Mouse (Mus musculus) thymus, postnatal 10 days (tissue): ENCODE data around the gene Cd8a.
"Not testable (repeated sequence)": the region's sequence is repeated elsewhere in the genome, so short reads cannot be mapped to it uniquely, and the experiment has no call there.

ENCODE experiments used
- DNase-seq, 2 experiments: peaks; one replicate each; pipeline ENCODE4 v3.0.0; 2021; ENCODE audit warnings: low spot score in 2 of 2

The Cd8a gene

DNA sequence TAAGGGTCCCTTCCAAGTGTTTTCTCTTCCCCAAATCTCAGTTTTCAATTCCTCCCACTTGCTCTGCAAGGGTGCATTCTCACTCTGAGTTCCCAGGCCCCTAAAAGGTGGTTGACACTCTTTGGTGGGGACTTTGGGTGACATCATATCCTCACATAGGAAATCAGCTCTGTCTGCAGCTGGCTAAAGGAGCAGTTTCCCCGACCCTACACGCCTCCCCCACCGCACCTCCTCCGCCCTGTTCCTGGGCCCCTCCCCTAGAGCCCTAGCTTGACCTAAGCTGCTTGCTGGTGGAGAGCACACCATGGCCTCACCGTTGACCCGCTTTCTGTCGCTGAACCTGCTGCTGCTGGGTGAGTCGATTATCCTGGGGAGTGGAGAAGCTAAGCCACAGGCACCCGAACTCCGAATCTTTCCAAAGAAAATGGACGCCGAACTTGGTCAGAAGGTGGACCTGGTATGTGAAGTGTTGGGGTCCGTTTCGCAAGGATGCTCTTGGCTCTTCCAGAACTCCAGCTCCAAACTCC is at the start of gene Cd8a:
TSS of gene Cd8a (plus strand) at position 179 of the 527 bp plus-strand sequence.
- DNase-seq = peak; percentile 89 to 94

GRCm38 (mm10) chr6:71324816-71325215 is 48.4 kb upstream of the Cd8a start:
- DNase-seq = no peak

DNA sequence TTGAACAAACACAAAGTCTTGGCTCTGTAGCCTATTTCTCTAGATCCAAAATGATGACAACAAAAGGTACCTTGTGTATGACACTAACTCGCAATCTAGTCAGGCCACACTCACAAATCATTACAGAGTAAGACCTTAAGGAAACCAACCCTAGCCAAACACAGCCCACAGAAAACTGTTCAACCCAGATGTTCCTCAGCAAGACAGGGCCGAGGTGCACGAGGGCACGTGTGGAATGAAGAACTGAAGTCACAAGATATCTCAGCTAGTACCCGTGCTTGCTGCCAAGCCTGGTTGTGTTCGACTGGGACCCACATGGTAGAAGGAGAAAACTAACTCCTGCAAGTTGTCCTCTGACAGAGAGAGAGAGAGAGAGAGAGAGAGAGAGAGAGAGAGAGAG is 43.3 kb upstream of the Cd8a start:
- no peak for DNase-seq

DNA sequence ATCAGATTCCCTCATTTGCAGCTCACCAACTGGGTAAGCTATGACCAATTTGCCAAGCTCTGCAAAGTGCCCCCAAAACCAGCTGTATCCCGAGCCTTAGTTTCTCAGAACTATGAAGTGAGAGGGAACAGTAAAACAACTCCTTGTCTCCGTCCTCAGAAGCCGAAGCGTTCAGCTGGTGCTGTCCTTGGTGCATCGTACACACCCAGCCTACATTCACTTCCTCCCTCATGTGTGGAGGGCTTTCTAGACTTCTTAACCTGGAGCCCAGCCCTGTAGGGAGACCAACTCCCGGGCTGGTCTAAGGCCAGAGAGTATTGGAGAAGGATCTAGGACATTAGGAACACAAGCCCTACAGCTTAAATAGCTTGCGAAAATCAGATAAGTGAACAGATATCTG is 42.7 kb upstream of the Cd8a start:
- DNase-seq = no peak

- DNase-seq = not testable (repeated sequence)
Measured at GRCm38 (mm10) chr6:71331491-71331890, 41.7 kb upstream of the Cd8a start.

DNA sequence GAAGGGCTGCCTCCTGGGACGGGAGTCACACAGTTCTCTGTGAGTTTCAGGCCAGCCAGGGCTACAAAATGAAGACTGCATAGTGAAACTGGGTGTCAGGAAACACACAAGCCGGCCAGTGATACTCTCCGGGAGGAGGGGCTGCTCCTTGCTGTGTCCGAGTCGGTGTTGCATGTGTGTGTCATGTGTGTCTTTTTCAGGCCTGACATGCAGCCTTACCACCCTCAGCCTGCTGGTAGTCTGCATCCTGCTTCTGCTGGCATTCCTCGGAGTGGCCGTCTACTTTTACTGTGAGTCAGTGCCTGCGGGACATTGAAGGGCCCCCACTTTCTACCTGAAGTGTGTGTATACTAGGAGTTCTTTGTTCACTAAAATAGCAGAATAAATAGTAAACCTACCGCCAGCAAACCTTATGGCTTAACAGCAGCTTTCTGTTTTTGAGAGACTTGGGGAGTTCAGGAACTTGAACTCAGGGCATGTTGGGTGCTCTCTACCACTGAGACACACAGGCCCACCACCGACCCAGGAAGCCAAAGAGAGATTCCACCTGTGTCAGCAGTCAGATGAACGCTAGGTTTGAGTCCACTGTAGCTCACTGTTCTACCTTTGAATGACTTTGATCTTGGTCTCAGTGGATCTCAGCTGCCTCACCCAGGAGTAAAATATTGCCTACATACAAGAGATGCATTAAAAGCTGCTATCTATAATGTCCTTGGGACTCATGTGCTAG is 40.8 kb upstream of the Cd8a start:
- no peak for DNase-seq

- DNase-seq = no peak
Measured at GRCm38 (mm10) chr6:71333031-71333430, 40.2 kb upstream of the Cd8a start.

GRCm38 (mm10) chr6:71333578-71334273 is 39.5 kb upstream of the Cd8a start:
- DNase-seq = peak; percentile 72 to 74

DNA sequence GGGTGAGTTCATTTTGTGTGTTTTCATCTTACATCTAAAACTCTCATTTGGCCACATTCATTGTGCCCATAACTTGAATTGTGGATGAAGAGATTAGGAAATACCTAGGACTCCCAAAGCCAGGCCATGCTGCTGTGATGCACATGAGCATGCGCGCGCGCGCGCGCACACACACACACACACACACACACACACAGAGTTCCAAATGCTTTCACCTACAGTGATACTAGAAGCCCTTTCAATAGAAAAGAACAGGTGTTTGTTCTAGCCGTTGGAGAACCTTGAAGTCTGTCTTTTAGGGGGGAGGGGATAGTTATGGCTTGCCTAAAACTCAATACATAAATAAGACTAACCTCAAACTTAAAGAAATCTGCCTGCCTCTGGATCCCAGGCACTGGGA is 35.6 kb upstream of the Cd8a start:
- DNase-seq = peak in 1 of 2 experiments; percentile 67

- peak in 1 of 2 experiments; percentile 38 for DNase-seq
Measured at GRCm38 (mm10) chr6:71338941-71339340, 34.3 kb upstream of the Cd8a start.

DNA sequence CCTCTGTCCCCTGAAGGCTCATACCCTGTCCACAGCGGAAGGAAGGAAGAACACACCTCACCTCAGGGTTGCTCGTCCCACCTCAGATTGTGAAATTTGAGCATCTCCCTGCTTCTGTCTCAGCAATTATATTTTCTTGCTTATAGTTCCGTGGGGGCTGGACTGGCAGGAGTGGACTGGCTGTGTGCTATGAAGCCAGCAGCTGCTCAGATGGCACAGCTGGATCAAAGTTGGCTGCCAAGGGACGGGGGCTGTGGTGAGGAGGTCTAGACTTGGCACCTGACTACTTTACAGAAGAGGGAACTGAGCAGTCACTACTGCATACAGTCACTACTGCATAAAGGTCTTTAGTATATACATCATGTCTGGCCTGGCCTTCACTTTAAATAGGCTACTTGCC is 33.9 kb upstream of the Cd8a start:
- peak in 1 of 2 experiments; percentile 68 for DNase-seq

DNA sequence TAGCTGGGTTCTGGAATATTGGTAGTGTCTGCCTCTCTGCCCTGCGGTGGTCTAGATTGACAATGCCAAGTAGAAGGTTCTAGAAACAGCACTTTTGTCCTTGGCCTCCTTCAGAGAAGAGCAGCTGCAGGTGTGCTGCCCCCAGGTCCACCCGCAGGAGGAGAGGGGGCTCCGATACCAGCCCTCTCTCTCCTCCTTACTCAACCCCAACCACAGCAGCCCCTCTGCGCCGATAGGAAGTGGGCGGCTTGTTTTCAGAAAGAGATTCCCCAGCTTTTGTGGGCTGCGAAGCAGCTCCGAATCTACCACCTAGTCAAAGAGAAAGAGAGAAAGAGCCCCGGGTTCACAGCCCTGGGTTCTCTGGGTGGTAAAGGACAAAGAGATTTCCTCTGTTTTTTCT is 32.0 kb upstream of the Cd8a start:
- DNase-seq = peak; percentile 88 to 92

- no peak for DNase-seq
Measured at GRCm38 (mm10) chr6:71348006-71348405, 25.2 kb upstream of the Cd8a start.

DNA sequence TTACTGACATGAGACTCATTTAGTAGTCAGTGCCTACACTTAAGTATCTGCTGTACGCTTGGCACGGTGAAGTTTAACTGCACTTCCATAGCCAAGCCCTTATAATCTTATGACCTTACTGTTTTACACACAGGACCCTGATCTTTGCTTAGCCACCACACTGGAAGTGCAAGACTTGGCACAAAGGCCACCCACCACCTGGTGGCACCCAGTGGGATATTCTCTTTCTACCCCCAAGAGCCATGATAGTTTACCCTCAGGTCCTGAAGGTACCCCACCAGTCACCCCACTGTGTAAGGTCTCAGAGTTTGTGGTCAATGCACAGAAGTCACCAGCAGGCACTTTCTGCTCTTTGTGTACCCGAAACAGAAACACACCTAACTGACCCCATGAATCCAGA is 22.0 kb upstream of the Cd8a start:
- peak; percentile 69 to 74 for DNase-seq

- peak in 1 of 2 experiments; percentile 23 for DNase-seq
Measured at GRCm38 (mm10) chr6:71352201-71352600, 21.0 kb upstream of the Cd8a start.

DNA sequence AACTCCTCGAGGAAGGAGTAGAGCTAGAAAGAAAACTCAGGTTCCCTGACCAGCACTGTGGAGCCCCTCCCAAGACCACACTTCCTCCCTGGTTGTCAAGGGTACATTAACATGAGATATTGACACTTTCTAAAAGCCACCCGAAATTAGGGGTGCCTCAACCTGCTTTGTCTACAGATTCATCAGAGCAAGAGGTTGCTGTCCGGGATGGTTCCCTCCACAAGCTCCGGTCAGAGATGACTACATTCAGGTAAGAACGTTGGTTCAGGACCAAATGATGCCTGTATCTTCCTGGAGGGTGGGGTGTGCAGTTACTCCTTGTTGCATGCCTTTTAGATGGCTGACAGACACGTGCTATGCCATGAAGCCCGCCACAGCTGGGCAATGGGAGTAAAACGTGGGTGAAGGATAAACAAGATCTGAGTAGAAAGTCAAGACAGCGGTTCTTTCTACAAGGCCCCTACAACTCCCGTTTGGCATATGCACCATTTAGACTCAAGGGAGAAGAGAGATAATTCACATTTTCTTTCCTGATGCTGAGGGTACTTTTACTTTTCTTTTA is 20.3 kb upstream of the Cd8a start:
- peak in 1 of 2 experiments; percentile 35 for DNase-seq

DNA sequence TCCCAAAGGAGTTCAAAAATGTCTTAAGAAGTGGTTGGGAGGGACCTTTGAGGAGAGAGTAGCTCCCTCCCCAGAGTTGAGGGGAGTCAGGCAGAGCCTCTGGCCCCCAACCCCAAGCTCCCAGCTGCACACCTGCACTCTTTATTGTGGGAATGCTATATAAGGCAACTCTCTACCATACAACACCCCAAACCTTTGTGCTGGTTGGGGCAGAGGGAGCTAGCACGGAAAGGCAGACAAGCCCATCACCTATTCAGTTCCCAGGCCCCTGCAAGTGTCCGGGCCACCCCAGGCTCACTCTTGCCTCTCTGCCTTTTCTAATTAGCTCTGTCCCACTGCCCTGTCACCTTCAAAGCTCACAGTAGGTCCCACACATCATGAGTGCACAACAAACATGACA is 19.5 kb upstream of the Cd8a start:
- peak; percentile 85 to 88 for DNase-seq

GRCm38 (mm10) chr6:71357493-71357892 is 15.7 kb upstream of the Cd8a start:
- peak; percentile 59 to 60 for DNase-seq

DNA sequence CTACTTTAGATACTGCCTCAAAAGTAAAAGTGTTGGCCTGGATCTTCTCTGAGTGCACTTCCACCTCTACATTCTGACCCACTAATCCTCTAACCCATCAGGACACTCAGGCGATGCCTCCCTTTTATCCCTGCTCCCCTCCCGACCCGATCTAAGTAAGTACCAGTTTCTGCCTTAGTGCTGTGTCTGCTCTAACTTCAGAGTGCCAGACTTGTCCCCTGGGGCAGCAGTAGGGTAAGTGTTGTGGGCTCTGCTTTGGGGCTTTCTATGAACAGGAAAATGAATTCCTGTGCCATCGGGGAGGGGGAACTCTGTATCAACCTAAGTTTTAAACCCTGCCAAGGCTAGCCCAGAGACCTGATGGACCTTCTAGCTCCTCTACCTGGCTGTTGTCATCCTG is 13.0 kb upstream of the Cd8a start:
- DNase-seq = peak in 1 of 2 experiments; percentile 28

GRCm38 (mm10) chr6:71360751-71361150 is 12.5 kb upstream of the Cd8a start:
- peak; percentile 75 to 78 for DNase-seq

DNA sequence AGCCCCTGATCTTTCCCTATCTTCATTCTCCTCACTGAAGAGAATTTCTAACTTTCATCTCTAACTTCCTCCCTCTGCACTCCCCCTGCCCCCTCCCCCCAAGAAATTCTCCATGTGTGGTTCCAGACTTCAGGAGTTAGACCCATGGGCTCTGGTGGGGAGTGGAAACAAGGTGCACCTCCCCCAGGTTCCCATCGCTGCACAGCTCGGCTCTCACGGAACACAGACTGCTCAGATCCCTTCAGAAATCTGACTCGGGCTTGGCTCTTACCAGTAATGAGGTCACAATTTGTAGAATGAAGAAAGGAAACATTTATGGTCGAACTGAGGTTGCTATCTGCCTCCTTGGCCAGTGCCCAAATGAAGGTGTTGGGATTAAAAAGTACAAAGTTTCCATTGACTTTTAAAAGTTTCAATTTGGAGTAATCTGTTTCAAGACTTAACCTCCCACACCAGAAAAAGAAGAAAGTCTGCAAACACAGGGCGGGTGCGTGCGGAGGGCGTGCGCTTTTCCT is 12.0 kb upstream of the Cd8a start:
- DNase-seq = peak in 1 of 2 experiments; percentile 24

GRCm38 (mm10) chr6:71363995-71364394 is 9.2 kb upstream of the Cd8a start:
- no peak for DNase-seq
